Mouse (Mus musculus) c-Kit-negative CD71-positive TER-119-positive erythroid progenitor cells, embryonic 14.5 days (primary cell): ENCODE measurements at regions not wholly inside any gene's neighbourhood (a gene's known extent, or its start where the extent isn't known, plus 50 kb on each side); places are given as distances from the start of the nearest gene placed in this dataset.

Source experiments
- DNase-seq: peaks from one replicate; pipeline ENCODE4 v3.0.0-alpha.2; 2013; ENCODE audit warnings: low read depth, low spot score

DNA sequence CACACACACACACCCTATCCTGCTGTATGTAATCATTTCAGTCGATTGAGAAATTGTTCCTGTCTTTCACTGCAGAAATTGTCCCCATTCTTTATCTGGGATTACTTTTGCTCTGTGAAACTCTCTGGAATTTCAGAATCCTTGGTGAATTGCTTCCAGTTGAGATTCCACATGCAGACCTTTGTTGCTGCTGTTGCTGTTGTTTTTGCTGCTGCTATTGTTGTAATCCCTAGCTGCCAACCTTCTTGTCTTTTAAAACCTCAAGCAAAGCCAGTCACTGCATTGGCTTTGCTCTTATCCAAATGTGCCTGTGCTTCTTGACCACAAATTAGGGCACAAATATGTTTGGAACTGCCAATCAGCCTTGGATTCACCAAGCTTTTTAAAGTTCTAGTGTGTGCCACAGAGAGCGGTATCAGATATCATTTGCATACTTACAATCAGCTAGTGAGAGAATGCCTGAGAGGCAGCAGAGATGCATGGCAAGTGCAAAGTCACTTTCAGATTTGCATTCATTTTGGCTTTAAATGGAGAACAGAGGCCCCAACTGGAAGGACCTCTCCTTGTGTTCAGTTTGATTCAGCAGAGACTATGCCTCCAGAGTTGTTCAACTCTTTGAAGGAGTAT lies 1187.0 kb upstream of the Map3k7 start:
- no peak for DNase-seq

DNA sequence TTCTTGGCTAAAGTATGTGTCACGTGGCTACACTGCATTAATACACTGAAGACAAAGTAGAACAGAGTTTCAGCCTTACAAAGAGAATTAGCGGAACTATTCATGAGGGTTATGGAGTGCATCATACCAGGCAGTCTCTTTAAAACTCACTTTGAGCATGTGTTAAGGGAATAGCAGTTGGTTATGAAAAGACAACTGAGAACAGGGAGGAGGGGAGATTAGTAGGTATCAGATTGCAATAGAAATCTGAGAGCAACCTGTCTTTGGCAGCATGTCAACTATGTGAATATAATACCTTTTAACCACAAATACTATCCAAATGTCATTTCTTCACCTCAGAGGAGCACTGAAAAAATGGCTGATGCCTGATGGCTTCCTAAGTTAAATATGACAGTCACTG lies 1182.2 kb upstream of the Map3k7 start:
- no peak for DNase-seq

DNA sequence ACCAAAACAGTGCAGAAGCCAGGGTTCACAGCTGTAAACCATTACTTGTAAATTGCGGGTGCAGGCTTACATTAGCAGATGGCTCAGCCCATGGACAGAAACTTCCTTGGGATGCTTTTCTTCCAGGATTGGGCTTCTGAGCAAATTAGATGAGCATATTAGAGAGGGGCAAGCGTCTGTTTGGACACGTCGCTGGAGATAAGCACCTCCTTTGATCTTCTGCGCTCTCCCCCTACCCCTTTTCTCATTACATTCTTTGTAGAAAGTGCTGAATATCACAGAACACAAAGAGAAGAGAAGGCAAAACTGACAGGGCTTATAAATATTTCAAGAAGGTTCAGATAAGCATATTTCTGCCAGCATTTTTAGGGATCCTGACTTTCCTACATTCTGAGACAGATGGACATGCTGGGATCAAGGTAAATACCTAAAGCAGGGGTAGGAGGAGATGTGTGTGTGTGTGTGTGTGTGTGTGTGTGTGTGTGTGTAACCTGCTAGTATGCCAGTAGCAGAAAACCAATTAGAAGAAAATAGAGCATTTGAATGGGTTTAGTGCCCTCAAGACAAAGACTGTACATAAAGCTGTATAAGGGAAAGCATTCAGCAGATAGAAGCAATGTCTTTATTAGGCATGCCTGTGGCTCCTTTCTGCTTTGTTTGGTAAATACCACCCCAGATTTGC lies 1173.8 kb upstream of the Map3k7 start:
- no peak for DNase-seq

DNA sequence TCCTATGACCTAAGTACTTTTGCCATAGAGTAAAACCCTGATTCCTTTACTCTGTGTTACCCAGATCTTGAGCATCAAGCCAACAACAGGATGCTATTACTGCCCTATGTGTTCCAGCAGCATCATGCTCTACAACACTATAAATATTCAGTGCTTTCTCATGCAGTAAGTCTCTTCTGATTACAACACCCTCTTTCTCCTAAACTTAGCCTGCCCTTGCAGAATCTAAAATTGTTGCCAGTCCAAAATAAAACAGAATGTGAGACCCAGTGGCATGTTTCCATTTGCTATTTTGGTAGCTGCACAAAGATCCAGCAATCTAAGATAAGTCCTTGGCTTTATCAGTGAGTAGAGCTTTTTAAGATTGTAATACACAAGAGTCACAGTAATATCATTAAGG lies 1154.1 kb upstream of the Map3k7 start:
- DNase-seq, result no peak

DNA sequence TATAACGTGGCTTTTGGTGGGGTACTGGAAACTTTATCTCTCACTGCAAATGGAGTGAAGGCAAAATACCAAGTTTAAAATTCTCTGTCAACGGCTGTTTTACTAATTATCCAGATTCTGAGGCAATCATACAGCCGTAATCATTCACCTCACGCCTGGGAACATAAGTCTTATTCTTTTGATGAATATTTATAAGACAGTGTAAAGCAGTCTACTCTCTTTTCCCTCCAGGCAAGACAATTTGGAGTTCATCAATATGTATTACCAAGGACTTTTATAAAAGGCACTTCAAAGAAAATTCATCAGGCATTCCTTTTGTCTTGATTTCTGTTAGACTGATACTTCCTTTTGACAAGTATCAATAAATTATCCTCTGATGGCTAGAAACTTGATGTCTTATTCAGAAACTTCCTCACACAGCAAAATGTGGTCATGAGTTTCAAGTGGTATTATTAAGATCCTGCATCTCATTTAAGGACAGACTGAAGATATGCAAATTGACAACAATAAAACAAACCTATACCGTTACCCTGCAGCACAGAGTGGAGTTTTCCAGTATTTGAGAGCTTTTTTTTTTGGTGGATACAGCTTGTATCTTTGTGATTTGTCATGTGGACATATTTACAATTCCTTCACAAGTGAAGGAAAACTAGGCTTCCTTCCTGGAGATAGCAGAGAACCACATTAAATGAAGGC lies 1108.4 kb upstream of the Map3k7 start:
- DNase-seq, result no peak

DNA sequence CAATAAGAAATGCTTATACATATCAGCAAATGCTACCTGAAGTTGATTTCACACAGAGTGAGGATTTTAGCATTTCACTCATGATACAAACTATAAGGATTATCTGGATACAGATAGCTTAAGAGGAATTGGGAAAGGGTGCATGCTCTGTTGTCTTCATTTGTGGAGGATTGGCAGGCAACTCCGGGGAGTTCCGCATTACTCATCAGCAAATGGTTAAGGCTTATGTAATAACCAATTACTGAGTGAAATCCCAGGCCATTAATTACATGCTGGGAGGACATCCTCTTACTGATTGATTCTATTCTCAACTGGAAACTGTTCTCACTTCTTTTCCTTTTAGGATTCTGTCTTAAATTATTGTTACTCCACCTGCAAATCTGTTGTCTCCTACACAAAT lies 1058.9 kb upstream of the Map3k7 start:
- no peak for DNase-seq

DNA sequence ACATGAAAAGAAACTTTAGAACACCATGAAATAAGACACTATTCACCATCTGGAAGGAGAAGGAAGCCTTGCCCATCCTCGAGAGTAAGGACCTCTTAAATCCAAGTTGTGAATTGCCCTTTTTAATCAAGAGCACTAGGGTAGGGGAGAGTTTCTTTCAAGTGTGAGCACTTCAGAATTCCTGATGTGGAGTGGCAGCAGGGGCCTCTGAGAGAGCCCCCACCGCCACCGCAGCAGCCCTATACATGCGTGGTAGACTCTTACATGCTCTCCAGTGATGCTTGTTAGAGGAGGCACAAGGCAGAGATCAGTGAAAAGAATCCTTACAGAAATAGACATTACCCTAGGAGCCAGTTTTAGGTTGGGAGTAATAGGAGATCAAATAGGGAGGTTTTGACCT lies 1041.0 kb upstream of the Map3k7 start:
- no peak for DNase-seq

DNA sequence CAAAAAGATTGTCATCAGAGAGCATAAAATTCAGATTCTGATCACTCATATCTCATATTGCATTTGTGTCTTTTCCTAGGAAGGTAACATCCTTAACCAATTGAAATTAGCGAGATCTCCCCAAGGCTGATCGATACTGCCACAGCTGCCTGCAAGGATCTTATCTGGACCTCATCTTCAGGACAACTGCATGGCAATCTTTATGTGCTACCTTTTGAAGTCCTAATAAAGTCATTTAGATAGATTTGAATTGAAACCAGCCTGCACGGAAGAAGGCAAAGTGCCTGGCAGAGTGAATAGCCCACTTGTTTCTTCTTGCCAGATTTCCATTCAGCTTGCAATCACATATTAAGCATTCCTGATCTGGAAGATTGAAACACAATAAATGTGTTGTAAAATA lies 1031.5 kb upstream of the Map3k7 start:
- DNase-seq, result no peak

DNA sequence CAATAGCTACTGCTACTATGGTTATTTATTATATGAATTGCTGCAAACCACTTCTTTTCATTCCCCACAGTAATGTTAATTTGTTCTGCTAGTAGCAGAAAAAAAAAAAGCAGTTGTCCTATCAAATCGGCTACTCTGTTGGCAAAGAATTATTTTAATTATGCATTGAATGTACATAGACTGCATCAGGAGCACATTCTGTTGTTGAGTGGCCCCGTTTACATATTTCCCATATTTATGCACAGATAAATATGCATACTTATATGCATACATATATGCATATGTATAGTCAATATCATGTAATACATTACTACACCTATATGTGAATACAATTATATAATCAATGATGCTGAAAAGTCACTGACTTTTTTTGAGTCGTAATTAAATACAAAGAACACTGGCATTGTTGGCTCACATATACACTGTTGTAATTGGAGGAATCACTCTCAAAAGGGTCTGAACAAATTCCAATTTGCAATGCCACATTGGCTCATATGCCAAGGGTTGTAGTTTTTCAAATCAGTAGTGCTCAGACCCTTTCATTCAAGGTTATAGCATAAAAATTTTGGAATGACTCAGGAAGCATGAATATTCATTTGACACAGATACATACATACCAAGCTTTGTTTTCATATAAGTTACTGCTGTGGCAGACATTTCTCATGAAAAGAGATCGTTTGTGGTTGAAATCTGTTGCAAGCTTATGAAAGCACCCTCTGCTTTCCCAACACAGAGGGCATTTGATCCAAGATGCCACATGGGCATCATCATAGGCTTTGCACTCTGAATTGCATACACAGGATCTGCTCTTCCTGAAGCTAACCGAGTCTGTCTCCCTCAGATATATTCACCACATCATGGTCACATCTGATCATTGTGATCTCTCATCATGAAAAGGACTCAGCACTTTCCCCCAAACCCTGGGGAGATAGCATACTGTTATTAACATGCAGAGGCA lies 1030.6 kb upstream of the Map3k7 start:
- no peak for DNase-seq

DNA sequence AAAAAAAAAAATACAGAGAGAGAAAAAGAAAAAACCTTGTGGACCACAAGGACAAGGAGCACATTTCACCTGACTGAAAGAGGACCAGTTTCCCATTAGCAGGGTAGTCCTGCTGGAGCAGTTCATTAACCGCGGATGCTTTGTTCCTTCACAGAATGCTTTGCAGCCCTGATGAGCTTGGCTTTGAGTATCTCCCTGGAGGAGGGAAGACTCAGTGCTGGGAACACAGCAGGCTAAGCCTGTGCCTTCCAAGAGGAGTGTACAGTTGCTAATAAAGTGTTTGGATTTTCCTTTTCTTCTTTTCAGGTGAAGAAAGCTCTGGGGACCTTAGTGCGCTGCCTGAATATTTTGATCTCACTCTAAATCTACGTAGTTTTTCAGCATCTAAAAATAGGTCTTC lies 980.3 kb upstream of the Map3k7 start:
- no peak for DNase-seq

DNA sequence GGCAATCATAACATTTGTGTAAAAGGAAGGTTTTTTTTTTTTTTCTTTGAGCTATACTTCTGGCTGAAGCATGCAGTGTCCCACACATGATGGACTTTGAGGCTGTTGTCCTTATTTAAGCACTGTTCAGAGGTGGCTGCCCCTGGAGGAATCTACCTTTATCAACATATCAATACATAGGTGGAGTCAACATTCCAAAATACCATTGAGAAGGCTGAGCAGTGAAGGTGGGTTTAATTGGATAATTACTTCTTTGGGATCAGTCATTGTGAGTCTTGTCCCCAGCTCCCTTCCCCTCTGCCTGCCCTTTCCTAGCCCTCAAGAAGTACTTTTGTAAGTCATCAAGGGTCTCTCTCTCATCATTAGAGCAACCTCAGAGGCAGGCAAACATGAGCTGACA lies 951.9 kb upstream of the Map3k7 start:
- DNase-seq, result no peak

DNA sequence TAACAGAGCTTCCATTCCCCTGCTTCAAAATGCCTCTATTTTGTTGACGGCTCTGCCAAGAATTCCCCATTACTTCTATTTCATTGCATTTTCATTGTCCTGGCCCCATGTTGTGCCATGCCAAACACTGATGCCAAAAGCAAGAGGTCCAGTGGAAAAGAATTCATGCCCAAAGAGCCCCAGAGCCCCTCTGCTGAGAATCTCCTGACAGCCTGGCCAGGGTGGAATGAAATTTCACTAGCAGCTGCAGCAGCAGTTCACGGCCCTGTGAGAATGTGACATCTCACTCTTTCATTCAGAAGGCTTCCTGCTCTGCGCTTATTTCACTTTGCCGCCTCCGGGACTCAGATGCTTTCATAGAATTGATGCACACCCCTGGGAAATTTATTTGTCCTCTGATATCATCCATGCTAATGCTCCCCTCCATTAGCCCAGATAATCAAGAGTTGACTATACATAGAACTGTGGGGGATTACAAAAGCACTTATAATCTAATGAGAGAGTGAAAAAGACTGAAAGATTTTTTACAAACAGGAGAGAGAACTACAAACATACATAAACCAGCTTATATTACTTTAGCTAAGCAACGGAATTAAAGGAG lies 911.7 kb upstream of the Map3k7 start:
- no peak for DNase-seq

DNA sequence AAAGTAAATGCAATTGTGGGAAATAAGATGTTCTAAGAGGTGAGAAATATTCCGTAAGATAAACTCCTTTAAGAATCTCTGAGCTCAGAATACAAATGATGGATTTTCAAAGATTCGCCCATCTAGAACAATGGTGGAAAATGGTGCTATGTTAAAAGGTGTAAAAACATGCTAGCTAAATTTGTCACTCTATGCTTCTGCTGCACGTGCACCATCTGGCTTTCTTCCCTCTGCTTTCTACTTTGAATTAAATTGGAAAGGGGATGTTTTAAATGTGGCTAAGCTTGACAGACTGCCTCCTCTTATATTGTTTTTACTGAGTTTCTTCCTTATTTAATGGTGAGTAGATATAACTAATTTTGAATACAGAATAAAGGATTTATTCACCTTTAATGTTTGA lies 887.7 kb upstream of the Map3k7 start:
- DNase-seq, result no peak

DNA sequence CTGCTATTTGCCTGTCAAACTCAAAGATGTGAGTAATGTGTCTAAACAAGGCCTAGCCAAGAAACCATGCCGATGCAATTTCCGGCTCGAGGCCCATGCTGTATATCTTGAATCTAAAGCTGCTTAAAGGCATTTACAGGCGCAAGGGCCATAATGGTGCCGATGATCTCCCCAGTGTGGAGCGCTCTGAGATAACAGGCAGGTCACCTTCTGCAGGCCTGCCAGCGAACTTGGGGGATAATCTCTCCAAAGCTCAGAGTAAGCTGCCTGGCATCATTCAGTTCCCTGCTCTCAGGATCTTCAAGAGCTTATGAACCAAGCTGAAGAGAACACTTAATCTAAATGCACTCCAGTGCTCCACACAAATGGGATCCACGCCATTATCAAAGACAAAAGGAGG lies 842.3 kb upstream of the Map3k7 start:
- no peak for DNase-seq

DNA sequence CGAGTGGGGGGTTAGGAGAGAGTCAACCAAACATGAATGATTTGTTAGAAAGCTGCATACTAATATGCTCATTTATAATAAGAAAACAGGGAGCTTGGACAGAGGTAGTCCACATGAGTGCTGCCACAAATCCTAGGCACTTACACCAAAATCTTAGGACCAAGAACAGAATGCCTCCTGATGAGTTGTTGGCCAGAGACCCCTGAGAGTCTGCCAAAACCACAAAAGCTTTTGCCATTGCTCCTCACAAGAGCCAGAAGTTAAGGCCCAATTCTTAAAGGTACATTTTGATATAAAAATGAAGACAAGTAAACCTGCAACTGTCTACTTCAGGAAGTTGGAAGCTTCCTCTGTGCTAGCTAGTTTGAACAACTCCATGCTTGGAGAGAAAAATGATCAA lies 820.7 kb upstream of the Map3k7 start:
- no peak for DNase-seq

DNA sequence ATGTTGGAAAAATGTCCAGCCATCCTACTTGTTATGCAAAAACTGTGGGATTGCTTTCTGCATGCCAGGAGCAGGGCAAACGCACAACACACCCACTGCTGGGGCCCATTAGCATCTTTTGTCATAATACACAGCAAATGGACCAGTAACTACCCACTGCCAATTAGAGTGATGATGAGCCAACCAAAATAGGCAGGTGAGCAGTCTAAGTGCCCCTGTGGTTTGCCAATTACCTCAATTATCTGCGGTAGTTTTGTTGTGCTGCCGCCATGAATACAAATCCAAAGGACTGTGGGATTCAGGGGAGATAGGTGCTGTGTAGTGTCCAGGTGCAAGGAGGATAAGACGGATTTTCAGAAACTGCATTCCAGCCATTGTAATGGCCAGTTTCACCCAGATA lies 796.5 kb upstream of the Map3k7 start:
- DNase-seq, result no peak

DNA sequence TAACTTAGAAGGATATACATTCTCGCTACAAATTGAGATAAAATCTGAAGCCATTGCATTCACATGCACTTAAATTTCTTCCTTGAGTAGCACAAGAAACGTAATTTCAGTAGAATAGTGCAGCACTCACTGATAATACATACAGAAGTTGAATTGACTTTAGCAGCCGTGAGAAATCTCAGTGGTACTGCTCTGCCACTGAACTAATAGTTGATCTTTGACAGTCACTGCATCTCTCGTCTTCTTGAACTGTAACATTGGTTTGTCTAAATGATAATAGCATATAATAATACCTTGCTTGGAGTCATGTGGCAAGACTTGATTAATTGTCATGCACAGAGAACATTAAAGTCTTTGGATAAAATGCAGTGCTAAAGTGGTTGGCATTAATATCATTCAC lies 795.5 kb upstream of the Map3k7 start:
- no peak for DNase-seq

DNA sequence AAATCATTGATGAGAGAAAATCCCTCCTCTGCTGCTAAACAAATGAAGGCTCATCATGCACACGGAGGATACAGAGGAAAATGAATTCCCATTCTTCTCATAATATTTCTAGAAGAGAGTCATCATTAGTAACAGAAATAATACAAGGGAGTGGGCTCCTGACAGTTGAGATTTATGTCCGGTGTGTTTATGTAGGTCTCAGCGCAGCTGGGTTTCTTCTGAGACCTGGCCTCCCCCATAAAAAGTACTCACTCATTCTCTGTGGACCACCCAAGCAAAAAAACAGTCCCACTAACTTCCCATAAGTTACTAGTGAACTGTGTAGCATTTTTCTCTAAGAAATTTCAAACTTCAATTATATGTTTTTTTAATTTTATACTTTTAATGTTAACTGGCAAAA lies 792.7 kb upstream of the Map3k7 start:
- DNase-seq, result no peak

DNA sequence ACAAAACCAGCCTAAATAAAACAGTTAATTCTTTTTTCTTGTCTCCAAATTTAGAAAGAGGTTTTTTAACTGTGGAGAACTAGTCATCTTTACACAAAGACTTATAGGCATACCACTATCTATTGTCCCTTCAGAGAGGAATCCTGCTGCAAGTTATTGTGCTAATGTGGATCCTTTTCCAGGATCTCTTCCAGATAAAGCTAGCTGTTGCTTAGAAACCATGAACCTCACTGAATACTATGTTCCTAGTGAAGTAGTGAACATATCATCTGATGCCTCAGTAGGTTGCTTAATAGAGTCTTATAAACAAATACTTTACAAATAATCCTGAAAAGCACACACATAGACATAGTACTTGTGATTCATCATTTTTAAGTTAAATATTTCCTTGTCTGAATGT lies 766.0 kb upstream of the Map3k7 start:
- DNase-seq, result no peak

DNA sequence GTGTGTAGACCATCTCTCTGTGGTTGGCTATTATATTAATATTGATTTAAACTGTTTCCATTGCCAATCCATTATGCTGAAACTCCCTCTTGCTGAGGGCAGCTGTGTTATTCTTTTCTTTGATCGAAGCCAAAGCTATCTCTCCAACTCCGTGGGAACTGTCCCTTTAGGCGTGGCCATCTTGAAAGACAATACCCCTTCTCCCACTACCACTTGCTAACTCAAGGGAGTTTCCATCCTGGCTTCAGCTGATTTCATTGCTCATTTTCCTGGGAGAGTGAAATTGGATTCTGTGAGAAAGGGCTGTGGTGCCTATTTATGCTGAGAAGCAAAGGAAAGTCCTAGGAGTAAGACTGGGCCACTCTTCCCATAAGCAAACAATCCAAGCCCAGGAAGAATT lies 760.6 kb upstream of the Map3k7 start:
- DNase-seq, result no peak

DNA sequence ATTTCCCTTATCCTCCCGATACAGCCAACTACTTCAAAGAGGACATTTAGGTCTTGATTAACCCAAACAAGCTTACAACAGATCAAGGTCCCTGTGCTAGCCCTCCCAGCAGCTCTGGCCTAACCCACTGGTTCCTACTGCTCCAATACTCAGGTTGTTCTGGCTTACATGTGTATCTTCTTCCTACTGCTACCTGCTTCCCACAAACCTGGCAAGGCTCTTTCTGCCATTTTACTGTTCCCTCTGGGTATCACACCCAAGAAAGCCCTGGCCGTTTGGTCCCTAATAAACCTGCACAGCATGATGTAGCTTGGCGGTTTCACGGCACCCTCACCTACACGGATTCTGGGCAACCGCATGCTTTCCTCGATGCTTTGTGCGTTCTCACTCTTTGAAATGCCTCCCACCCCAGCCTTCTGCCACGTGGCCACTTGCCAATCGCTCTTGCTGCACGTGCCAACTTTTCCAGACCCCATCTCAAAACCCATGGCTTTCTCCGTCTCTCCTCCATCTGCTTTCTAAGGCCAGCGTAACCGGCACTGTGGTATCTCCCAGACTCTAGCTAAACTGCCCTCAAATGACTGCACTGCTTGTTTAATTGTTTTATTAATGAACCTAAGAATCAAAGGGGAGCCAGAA lies 758.4 kb upstream of the Map3k7 start:
- DNase-seq, result no peak
